Mouse (Mus musculus): ENCODE results near the gene Dpf3. TPM values are rescaled to one million over a fixed set of nuclear protein-coding genes. Genes with fewer than 3 reads are reported as not detected.

Dpf3 gene
- polyA plus RNA-seq, 1 experiment: 1.6 TPM

DNA sequence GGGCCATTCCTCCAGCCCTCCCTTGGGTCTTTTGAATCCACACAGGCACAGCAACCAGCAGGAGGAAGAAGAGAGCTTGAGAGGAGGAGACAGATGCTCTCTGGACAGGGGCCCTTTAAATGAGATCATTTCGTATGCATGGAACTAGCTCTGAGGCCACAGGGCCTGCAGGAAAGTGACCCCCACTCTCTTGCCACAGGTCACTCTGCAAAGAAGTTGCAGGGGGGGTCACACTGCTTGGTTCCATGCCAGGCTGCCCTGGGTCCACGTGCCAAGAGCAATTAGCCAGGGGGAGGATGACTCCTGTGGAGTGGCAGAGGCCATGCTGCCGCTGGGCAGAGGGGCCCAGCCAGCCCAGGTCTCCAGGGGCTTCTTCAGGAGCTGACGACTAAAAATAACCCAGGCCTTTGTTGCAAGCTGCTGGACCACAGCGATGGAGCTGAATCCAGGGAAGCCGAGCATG lies 273.6 kb downstream of the Dpf3 start:
- no peak overlapping the region for H3K27ac ChIP-seq (ENCODE audit: insufficient read depth, low read length)
- TF ChIP-seq POLR2A (IDR thresholded peaks at IDR 0.05; ENCODE audit: low read depth, low read length) (no peak), CTCF (IDR thresholded peaks at IDR 0.05; ENCODE audit: extremely low read depth, insufficient read depth, insufficient read length, insufficient replicate concordance) (no peak)
- no peak overlapping the region for H3K4me3 ChIP-seq (ENCODE audit: extremely low read depth, insufficient read depth, insufficient read length)
- H3K4me1 ChIP-seq (ENCODE audit: control insufficient read depth, insufficient read depth, insufficient read length): no peaks in the 10 kb centered on the region
- WGBS: 81% methylated on average over 6 of the region's 6 CpGs
- no peak for DNase-seq (ENCODE audit: low read depth in 1 of 2, low spot score in 2 of 2)
- H3K36me3 ChIP-seq (ENCODE audit: control insufficient read depth, insufficient read depth, low read length): no peaks in the 10 kb centered on the region
- no peaks in the 10 kb centered on the region for H3K27me3 ChIP-seq (ENCODE audit: control insufficient read depth, insufficient read depth, low read length)

DNA sequence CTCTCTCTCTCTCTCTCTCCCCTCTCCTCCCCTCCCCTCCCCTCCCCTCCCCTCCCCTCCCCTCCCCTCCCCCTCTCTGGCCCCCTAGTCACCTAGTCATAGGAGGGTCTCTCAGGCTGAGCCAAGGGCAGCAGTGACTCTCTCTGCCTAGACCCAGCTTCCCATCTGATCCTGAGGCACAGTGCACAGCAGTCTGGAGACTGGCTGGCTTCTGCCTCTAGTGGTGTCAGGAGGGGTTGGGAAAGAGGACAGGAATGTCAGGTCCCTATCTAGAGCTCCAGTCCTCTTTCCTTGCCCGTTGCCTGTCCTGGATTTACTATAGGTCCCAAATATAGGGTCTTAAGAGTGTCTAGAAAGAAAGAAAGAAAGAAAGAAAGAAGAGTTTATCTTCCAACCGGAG lies 275.5 kb downstream of the Dpf3 start:
- Histone ChIP-seq H3K27ac (ENCODE audit: insufficient read depth, low read length) (no peak overlapping the region), H3K4me3 (ENCODE audit: extremely low read depth, insufficient read depth, insufficient read length) (no peak overlapping the region), H3K36me3 (ENCODE audit: control insufficient read depth, insufficient read depth, low read length) (no peaks in the 10 kb centered on the region), H3K27me3 (ENCODE audit: control insufficient read depth, insufficient read depth, low read length) (no peaks in the 10 kb centered on the region), H3K4me1 (ENCODE audit: control insufficient read depth, insufficient read depth, insufficient read length) (no peaks in the 10 kb centered on the region)
- whole genome bisulfite sequencing: 75% methylated on average over 2 of the region's 2 CpGs
- TF ChIP-seq CTCF (IDR thresholded peaks at IDR 0.05; ENCODE audit: extremely low read depth, insufficient read depth, insufficient read length, insufficient replicate concordance) (no peak), POLR2A (IDR thresholded peaks at IDR 0.05; ENCODE audit: low read depth, low read length) (no peak)
- no peak for DNase-seq (ENCODE audit: low read depth in 1 of 2, low spot score in 2 of 2)

DNA sequence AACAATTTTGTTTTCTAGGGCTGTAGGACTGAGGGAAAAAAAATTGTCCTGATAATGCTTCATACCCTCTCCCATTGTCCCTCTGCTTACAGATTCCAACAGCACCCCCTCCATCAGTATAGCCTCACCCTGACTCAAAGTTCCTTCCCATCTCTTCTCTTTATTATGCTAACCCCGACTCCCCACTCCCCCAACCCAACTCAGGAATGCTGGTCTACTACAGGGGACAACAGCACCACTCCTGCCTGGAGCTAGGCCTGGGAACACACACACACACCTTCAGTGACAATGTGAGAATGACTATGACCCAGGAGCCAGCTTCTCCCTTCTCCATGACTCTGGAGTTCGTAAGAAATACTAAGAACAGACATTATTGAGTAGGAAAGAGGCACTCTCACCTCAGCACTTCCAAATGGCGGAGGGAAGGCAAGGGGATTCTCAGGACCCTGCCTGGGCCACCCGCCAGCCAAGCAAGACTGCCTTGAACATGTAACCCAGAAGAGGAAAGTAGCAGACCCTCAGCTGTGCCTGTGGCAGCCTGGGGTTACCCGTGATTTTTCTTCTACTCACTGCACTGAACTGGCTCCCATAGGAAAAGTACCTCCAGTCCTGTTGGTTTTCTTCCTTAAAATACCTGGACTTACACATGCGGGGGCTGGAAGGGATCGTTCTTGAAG lies 276.2 kb downstream of the Dpf3 start:
- 78% methylated on average over 7 of the region's 7 CpGs for WGBS
- H3K27ac ChIP-seq (ENCODE audit: insufficient read depth, low read length): no peak overlapping the region
- no peak overlapping the region for H3K4me3 ChIP-seq (ENCODE audit: extremely low read depth, insufficient read depth, insufficient read length)
- no peaks in the 10 kb centered on the region for H3K4me1 ChIP-seq (ENCODE audit: control insufficient read depth, insufficient read depth, insufficient read length)
- TF ChIP-seq POLR2A (IDR thresholded peaks at IDR 0.05; ENCODE audit: low read depth, low read length) (no peak), CTCF (IDR thresholded peaks at IDR 0.05; ENCODE audit: extremely low read depth, insufficient read depth, insufficient read length, insufficient replicate concordance) (no peak)
- no peak for DNase-seq (ENCODE audit: low read depth in 1 of 2, low spot score in 2 of 2)
- H3K36me3 ChIP-seq (ENCODE audit: control insufficient read depth, insufficient read depth, low read length): no peaks in the 10 kb centered on the region
- no peaks in the 10 kb centered on the region for H3K27me3 ChIP-seq (ENCODE audit: control insufficient read depth, insufficient read depth, low read length)

DNA sequence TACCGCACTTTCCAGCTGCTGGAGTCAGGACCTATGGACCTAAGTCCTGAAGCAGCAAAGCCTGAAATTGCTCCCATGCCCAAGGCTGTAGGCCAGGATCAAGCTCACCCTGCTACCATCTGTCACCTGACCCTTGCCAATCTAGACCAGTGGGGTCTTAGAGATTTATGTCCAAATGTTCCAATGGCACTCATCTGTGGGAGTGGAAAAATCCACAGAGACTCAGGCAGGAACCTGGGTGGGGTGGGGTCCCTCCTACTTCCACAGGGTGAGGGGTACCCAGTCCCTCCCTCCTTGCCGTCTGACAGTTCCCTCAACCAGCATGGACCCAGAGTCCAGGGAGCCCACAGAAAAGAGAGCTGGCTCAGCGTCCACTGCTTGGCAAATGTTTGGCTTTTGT lies 276.8 kb downstream of the Dpf3 start:
- no peaks in the 10 kb centered on the region for H3K36me3 ChIP-seq (ENCODE audit: control insufficient read depth, insufficient read depth, low read length)
- no peaks in the 10 kb centered on the region for H3K4me1 ChIP-seq (ENCODE audit: control insufficient read depth, insufficient read depth, insufficient read length)
- no peak for DNase-seq (ENCODE audit: low read depth in 1 of 2, low spot score in 2 of 2)
- H3K27me3 ChIP-seq (ENCODE audit: control insufficient read depth, insufficient read depth, low read length): no peaks in the 10 kb centered on the region
- no peak overlapping the region for H3K4me3 ChIP-seq (ENCODE audit: extremely low read depth, insufficient read depth, insufficient read length)
- no peak overlapping the region for H3K27ac ChIP-seq (ENCODE audit: insufficient read depth, low read length)
- 92% methylated on average over 3 of the region's 3 CpGs for WGBS
- TF ChIP-seq POLR2A (IDR thresholded peaks at IDR 0.05; ENCODE audit: low read depth, low read length) (no peak), CTCF (IDR thresholded peaks at IDR 0.05; ENCODE audit: extremely low read depth, insufficient read depth, insufficient read length, insufficient replicate concordance) (no peak)

DNA sequence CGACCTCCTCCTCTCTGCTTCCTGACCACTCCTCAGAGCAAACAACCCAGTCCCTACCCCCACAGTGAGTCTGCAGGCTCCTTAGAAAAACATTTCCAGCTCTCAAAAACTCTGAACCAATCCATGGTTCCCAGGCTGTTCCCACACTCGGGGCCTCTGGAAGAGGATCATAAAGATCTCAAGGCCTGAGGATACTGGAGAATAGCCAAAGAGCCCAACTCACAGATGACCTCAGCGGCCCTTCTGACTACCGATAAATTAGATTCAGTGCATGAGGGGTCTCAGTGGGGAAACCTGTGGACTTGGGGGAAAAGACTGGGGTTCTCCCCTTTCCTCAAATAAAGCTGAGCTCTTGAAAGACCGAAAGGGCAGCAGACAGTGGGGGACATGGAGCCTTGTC lies 277.2 kb downstream of the Dpf3 start:
- TF ChIP-seq POLR2A (IDR thresholded peaks at IDR 0.05; ENCODE audit: low read depth, low read length) (no peak), CTCF (IDR thresholded peaks at IDR 0.05; ENCODE audit: extremely low read depth, insufficient read depth, insufficient read length, insufficient replicate concordance) (no peak)
- Histone ChIP-seq H3K4me1 (ENCODE audit: control insufficient read depth, insufficient read depth, insufficient read length) (no peaks in the 10 kb centered on the region), H3K27ac (ENCODE audit: insufficient read depth, low read length) (no peak overlapping the region), H3K4me3 (ENCODE audit: extremely low read depth, insufficient read depth, insufficient read length) (no peak overlapping the region), H3K27me3 (ENCODE audit: control insufficient read depth, insufficient read depth, low read length) (no peaks in the 10 kb centered on the region), H3K36me3 (ENCODE audit: control insufficient read depth, insufficient read depth, low read length) (no peaks in the 10 kb centered on the region)
- 81% methylated on average over 5 of the region's 5 CpGs for WGBS
- DNase-seq (ENCODE audit: low read depth in 1 of 2, low spot score in 2 of 2): no peak

DNA sequence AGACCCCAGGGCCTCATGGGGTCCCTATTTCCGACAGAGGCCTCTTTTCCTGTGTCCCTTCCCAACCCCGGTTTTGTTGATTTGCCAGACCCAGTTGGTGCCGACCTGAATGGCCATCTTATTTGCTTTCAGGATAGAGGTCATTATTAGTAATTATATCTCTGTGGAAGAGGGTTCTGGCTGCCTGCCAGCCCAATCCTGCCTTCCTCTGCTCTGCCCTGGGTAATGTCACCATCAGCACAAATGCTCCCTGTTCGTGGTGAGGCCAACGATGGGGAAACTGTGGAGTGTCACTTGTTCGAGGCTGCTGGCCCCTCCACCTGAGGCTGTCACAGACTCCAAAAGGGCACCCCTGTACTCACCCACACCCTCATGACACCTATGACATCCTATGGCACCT lies 278.1 kb downstream of the Dpf3 start:
- Histone ChIP-seq H3K4me1 (ENCODE audit: control insufficient read depth, insufficient read depth, insufficient read length) (no peaks in the 10 kb centered on the region), H3K27ac (ENCODE audit: insufficient read depth, low read length) (no peak overlapping the region), H3K36me3 (ENCODE audit: control insufficient read depth, insufficient read depth, low read length) (no peaks in the 10 kb centered on the region), H3K4me3 (ENCODE audit: extremely low read depth, insufficient read depth, insufficient read length) (no peak overlapping the region), H3K27me3 (ENCODE audit: control insufficient read depth, insufficient read depth, low read length) (no peaks in the 10 kb centered on the region)
- WGBS: 52% methylated on average over 6 of the region's 6 CpGs
- no peak for TF ChIP-seq CTCF (IDR thresholded peaks at IDR 0.05; ENCODE audit: extremely low read depth, insufficient read depth, insufficient read length, insufficient replicate concordance)
- TF ChIP-seq POLR2A (IDR thresholded peaks at IDR 0.05; ENCODE audit: low read depth, low read length): no peak
- no peak for DNase-seq (ENCODE audit: low read depth in 1 of 2, low spot score in 2 of 2)

DNA sequence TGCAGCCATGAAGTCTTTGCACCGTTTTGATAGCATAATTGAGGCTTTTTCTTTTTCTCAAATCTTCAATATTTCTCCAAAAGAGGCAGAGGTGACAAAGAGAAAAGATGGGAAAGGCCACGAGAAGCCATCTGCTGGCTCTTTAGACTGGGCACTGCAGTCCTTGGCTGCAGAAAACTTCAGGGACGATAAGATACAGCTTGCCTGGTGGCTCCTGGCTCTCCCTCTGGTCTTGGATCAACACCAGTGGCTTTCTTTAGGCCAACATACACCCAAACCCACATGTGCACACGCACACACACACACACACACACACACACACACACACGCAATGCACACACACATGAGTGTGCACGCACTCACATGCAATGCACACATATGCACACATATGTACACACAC lies 278.7 kb downstream of the Dpf3 start:
- WGBS: 72% methylated on average over 6 of the region's 6 CpGs
- H3K27ac ChIP-seq (ENCODE audit: insufficient read depth, low read length): no peak overlapping the region
- H3K36me3 ChIP-seq (ENCODE audit: control insufficient read depth, insufficient read depth, low read length): no peaks in the 10 kb centered on the region
- no peak overlapping the region for H3K4me3 ChIP-seq (ENCODE audit: extremely low read depth, insufficient read depth, insufficient read length)
- TF ChIP-seq POLR2A (IDR thresholded peaks at IDR 0.05; ENCODE audit: low read depth, low read length): no peak
- H3K27me3 ChIP-seq (ENCODE audit: control insufficient read depth, insufficient read depth, low read length): no peaks in the 10 kb centered on the region
- DNase-seq (ENCODE audit: low read depth in 1 of 2, low spot score in 2 of 2): no peak
- H3K4me1 ChIP-seq (ENCODE audit: control insufficient read depth, insufficient read depth, insufficient read length): no peaks in the 10 kb centered on the region
